Mouse (Mus musculus) bone marrow macrophage, adult 2 months (primary cell): Measurements from ENCODE around the gene Prrt3.

Source experiments
- CTCF ChIP-seq: IDR thresholded peaks from 2 replicates; pipeline ENCODE4 v1.5.1; 2012; ENCODE audit warnings: low read depth, mild to moderate bottlenecking, low read length, moderate library complexity
- POLR2A ChIP-seq: IDR thresholded peaks from 2 replicates; pipeline ENCODE4 v1.6.1; 2012; ENCODE audit warnings: mild to moderate bottlenecking, low read depth, low read length, borderline replicate concordance

GRCm38 (mm10) chr6:113502801-113503200 is 1.1 kb upstream of the Prrt3 start:
- TF ChIP-seq CTCF (no peak), POLR2A (no peak)
